Mouse (Mus musculus): Measurements from ENCODE around the gene Vmn1r114. TPM values are rescaled to one million over a fixed set of nuclear protein-coding genes. Genes with fewer than 3 reads are reported as not detected.
"Not testable (repeated sequence)": the region's sequence is repeated elsewhere in the genome, so short reads cannot be mapped to it uniquely, and the experiment has no call there.

Gene Vmn1r114
- total RNA-seq (2021) = not detected

DNA sequence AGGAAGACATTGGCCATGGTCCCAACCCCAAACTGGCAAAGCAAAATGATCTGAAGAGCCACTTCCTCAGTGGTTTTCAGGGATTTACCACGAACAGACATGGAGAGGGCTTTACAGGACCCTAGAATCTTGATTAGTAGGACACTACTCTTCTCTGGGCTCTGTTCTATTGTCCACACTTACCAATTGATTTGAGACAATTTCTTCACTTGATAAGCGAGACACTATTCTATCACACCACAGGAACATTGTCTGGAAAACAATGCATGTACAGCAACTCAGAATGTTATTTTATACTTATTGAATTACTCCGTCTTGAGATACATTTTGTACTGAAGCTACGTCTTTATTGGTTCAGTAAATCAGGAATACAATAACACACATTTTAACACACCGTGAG is at the start of gene Vmn1r114:
Gene Vmn1r114 (minus strand): TSS at position 101 of the 400 bp plus-strand sequence.
- intact Hi-C loops (cut with DNase I); DNase-seq: not testable (repeated sequence)

DNA sequence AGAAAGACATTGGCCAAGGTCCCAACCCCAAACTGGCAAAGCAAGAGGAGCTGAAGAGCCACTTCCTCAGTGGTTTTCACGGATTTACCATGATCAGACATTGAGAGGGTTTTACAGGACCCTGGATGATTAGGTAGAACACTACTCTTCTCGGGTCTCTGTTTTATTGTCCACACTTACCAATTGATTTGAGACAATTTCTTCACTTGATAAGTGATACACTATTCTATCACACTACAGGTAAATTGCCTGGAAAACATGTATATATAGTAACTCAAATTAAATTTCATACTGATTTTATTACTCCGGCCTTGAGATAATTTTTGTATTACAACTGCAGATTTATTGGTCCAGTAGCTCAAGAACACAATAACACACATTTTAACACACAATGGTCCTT is 32.9 kb upstream of the Vmn1r114 start, which contains the start of gene Vmn1r115:
Gene Vmn1r115 (minus strand): TSS at position 101 of the 400 bp plus-strand sequence.
- DNase-seq; intact Hi-C loops (cut with DNase I): not testable (repeated sequence)

DNA sequence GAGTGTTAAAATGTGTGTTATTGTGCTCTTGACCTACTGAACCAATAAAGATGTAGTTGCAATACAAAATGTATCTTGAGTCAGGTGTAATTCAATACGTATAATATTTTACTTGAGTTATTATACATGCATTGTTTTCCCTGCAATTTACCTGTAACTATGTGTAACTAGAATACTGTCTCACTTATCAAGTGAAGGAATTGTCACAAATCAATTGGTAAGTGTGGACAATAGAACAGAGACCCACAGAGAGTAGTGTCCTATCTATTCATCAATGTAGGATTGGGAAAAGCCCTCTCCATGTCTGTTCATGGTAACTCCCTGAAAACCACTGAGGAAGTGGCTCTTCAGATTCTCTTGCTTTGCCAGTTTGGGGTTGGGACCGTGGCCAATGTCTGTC is 25.0 kb downstream of the Vmn1r114 start, which contains the start of gene Vmn1r113:
Gene Vmn1r113 (plus strand): TSS at position 301 of the 400 bp plus-strand sequence.
- intact Hi-C loops (cut with DNase I); DNase-seq: not testable (repeated sequence)

DNA sequence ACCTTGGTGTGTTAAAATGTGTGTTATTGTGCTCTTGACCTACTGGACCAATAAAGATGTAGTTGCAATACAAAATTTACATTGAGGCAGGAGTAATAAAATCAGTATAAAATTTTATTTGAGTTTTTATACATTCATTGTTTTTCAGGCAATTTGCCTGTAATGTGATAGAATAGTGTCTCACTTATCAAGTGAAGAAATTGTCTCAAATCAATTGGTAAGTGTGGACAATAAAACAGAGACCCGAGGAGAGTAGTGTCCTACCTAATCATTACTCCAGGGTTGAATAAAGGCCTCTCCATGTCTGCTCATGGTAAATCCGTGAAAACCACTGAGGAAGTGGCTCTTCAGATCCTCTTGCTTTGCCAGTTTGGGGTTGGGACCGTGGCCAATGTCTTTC is 41.1 kb downstream of the Vmn1r114 start, which contains the start of gene Vmn1r112:
Gene Vmn1r112 (plus strand): TSS at position 301 of the 400 bp plus-strand sequence.
- DNase-seq; intact Hi-C loops (cut with DNase I): not testable (repeated sequence)

Other genes starting within 250 kb of the Vmn1r114 start
- not detected for gene Gm4141, start 235.9 kb downstream of the Vmn1r114 start, total RNA-seq (2021)
- gene Gm4513, start 213.2 kb downstream of the Vmn1r114 start, total RNA-seq (2021) = not detected
- not detected for gene Vmn1r107, start 143.3 kb downstream of the Vmn1r114 start, total RNA-seq (2021)
- not detected for gene Vmn1r111, start 109.0 kb downstream of the Vmn1r114 start, total RNA-seq (2021)
- not detected for gene Gm10668, start 81.6 kb downstream of the Vmn1r114 start, total RNA-seq (2021)
- gene Vmn1r112, start 41.0 kb downstream of the Vmn1r114 start, total RNA-seq (2021) = not detected
- gene Vmn1r113, start 24.9 kb downstream of the Vmn1r114 start, total RNA-seq (2021) = not detected
- not detected for gene Vmn1r115, start 32.8 kb upstream of the Vmn1r114 start, total RNA-seq (2021)
- not detected for gene Vmn1r116, start 60.1 kb upstream of the Vmn1r114 start, total RNA-seq (2021)
- not detected for gene Vmn1r117, start 71.9 kb upstream of the Vmn1r114 start, total RNA-seq (2021)
- not detected for gene Vmn1r118, start 100.2 kb upstream of the Vmn1r114 start, total RNA-seq (2021)
- not detected for gene Vmn1r119, start 200.3 kb upstream of the Vmn1r114 start, total RNA-seq (2021)
- not detected for gene Vmn1r120, start 241.6 kb upstream of the Vmn1r114 start, total RNA-seq (2021)